ENCODE assay signal across 8 mouse cellular contexts in the genomic region with DNA sequence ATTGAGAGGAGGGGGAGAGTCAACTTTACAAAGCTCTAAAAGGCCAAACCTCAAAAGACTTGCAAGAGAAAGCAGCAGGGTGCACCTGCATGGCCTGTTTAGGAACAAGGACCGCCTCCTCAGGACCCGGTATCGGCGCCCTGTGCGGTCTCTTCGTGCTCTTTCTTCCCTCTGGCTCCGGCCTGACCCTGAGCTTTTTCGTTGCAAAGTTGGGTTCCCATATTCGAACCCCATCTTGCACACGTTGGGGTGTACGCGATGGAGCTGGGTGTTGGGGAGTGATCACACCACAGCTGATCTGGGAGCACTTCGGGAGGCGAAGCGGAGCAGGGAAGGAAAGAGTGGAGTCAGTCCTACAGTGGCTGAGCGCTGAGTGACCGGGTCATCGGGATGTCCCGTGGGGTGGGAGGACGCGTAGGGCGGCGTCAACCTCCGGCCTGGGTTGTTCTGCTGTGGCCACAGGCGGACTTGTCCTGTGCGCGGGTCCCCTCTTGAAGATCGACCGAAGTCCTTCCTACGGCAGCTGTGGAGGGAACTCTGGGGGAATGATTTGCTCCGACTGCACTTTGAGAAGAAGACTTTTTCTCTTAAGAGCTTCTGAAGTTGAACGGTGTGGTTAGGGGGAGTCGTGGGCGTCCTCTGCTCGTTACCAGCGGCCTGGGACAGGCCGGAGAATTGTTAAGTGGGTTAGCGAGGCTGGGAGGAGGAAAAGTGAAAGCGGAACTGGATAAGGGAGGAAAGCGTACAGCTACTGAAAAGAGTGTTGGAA. TPM values are rescaled to one million over a fixed set of nuclear protein-coding genes. Genes with fewer than 3 reads are reported as not detected.
A peak's percentile ranks its signal among the peaks of the same experiment; 100 is the strongest.
DNase-seq lines count a peak whose midpoint lies in the region; ATAC-seq and TF ChIP-seq lines count a peak whose summit lies in the region.

No protein-coding gene starts in this region.

- no peak overlapping the region for H3ac ChIP-seq in myocyte (ENCODE audit: control insufficient read depth, insufficient read length)

- peak overlapping the region; percentile 42 for H3K4me3 ChIP-seq in cortical plate, adult 2 months (ENCODE audit: insufficient read depth, low read length)
- H3K4me3 ChIP-seq in liver, embryonic 14.5 days (ENCODE audit: insufficient read depth in 1 of 2, low read depth in 2 of 2, low read length in 2 of 2) = peak overlapping the region; percentile 53 to 59
- H3K4me3 ChIP-seq in myocyte = peak overlapping the region; percentile 11
- peak overlapping the region; percentile 53 for H3K4me3 ChIP-seq in stomach, postnatal 0 days (ENCODE audit: low read depth, low read length)

- H3K4me1 ChIP-seq in cortical plate, adult 2 months (ENCODE audit: control insufficient read depth, insufficient read depth, low read length) = no peaks in the 10 kb centered on the region
- H3K4me1 ChIP-seq in liver, embryonic 14.5 days (replicated peaks; ENCODE audit: control insufficient read depth in 2 of 2, insufficient read depth in 2 of 2, low read length in 1 of 2) = no peaks in the 10 kb centered on the region; a peak in 1 of 4 replicates
- H3K4me1 ChIP-seq in stomach, postnatal 0 days (replicated peaks; ENCODE audit: control insufficient read depth, insufficient read depth) = no peaks in the 10 kb centered on the region; the same call in 1 of the 2 replicates

- ATAC-seq in inflammation-experienced regulatory T-cells, adult 6 months = peak; percentile 55
- ATAC-seq in liver, embryonic 14.5 days (ENCODE audit: insufficient read depth) = peak; percentile 59
- peak; percentile 80 for ATAC-seq in stomach, postnatal 0 days (ENCODE audit: low FRiP score, low TSS enrichment)

- H3K27ac ChIP-seq in cortical plate, adult 2 months (ENCODE audit: insufficient read depth, low read length) = peak overlapping the region; percentile 57
- H3K27ac ChIP-seq in liver, embryonic 14.5 days = no peak overlapping the region
- H3K27ac ChIP-seq in stomach, postnatal 0 days (replicated peaks) = peak overlapping the region; percentile 97

- peak overlapping the region; percentile 54 for H3K9ac ChIP-seq in liver, embryonic 14.5 days (replicated peaks)
- peak overlapping the region; percentile 78 for H3K9ac ChIP-seq in stomach, postnatal 0 days (ENCODE audit: low read length)

- no peak for TF ChIP-seq POLR2A in cortical plate, adult 2 months (IDR thresholded peaks at IDR 0.05; ENCODE audit: extremely low read depth, insufficient read depth, low read length)
- TF ChIP-seq POLR2A in myocyte (IDR thresholded peaks at IDR 0.05; ENCODE audit: insufficient read length, low read depth) = no peak

- no peaks in the 10 kb centered on the region for H3K36me3 ChIP-seq in liver, embryonic 14.5 days (replicated peaks; ENCODE audit: control insufficient read depth, insufficient read depth, low read depth)
- no peaks in the 10 kb centered on the region for H3K36me3 ChIP-seq in myocyte (ENCODE audit: control insufficient read depth, insufficient read depth)
- H3K36me3 ChIP-seq in stomach, postnatal 0 days (ENCODE audit: control insufficient read depth, insufficient read depth, low read length) = no peaks in the 10 kb centered on the region

- no peak for TF ChIP-seq CTCF in cortical plate, adult 2 months (IDR thresholded peaks at IDR 0.05; ENCODE audit: extremely low read depth, insufficient read depth, low read length)
- no peak for TF ChIP-seq CTCF in liver, embryonic 14.5 days (IDR thresholded peaks at IDR 0.05; ENCODE audit: low read depth)
- TF ChIP-seq CTCF in stomach, postnatal 0 days (IDR thresholded peaks at IDR 0.05; ENCODE audit: low read depth) = no peak

- WGBS in liver, embryonic 14.5 days (ENCODE audit: insufficient replicate concordance) = under 1% methylated on average over 40 of the region's 40 CpGs
- WGBS in stomach, postnatal 0 days = 2% methylated on average over 40 of the region's 40 CpGs

- H3K9me3 ChIP-seq in liver, embryonic 14.5 days (ENCODE audit: control insufficient read depth, low read length) = no peaks in the 10 kb centered on the region
- no peaks in the 10 kb centered on the region for H3K9me3 ChIP-seq in stomach, postnatal 0 days (ENCODE audit: control insufficient read depth, low read length)

- H3K27me3 ChIP-seq in liver, embryonic 14.5 days (ENCODE audit: control insufficient read depth, insufficient read depth, low read length) = peaks cover 33% of the 10 kb centered on the region
- H3K27me3 ChIP-seq in myocyte (ENCODE audit: control insufficient read depth, insufficient read depth, insufficient read length) = no peaks in the 10 kb centered on the region
- H3K27me3 ChIP-seq in stomach, postnatal 0 days (ENCODE audit: control insufficient read depth, insufficient read depth, low read length) = no peaks in the 10 kb centered on the region

- peak overlapping the region; percentile 82 for H3K4me2 ChIP-seq in liver, embryonic 14.5 days (ENCODE audit: low read depth)
- H3K4me2 ChIP-seq in myocyte (ENCODE audit: low read depth) = peak overlapping the region; percentile 74
- peak overlapping the region; percentile 83 for H3K4me2 ChIP-seq in stomach, postnatal 0 days (replicated peaks; ENCODE audit: low read depth)

- intact Hi-C loops in left cerebral cortex, postnatal 4 days (cut with DNase I) = loop anchor here (5.0 to 10.0 kb wide), 3 partner anchors 573 to 714 kb away; no protein-coding TSS in a partner anchor

- TF ChIP-seq EP300 in liver, embryonic 14.5 days (IDR thresholded peaks at IDR 0.05; ENCODE audit: low read depth) = no peak
- no peak for TF ChIP-seq EP300 in stomach, postnatal 0 days (optimal IDR thresholded peaks at IDR 0.05)

- peak; percentile 49 for DNase-seq in left cerebral cortex, postnatal 4 days
- no peak for DNase-seq in left cerebral cortex, adult 11 months (ENCODE audit: low spot score)
- peak; percentile 66 to 80 for DNase-seq in gastrocnemius, postnatal 4 days (ENCODE audit: low spot score in 2 of 2)
- peak in 1 of 3 experiments; percentile 17 for DNase-seq in liver, embryonic 14.5 days (ENCODE audit: low read depth in 3 of 3, low spot score in 3 of 3)
- DNase-seq in stomach, postnatal 0 days (ENCODE audit: low spot score) = peak; percentile 76

- no peaks in the 10 kb centered on the region for H3K79me2 ChIP-seq in myocyte (ENCODE audit: control insufficient read depth, insufficient read depth)

TF ChIP-seq in myocyte, 11 proteins besides CTCF, POLR2A, EP300 and RAD21:
- TF ChIP-seq REST (IDR thresholded peaks at IDR 0.05; ENCODE audit: insufficient read depth, insufficient read length) = no peak
- TF ChIP-seq MAX (IDR thresholded peaks at IDR 0.05; ENCODE audit: low read depth) = no peak
- no peak for TF ChIP-seq MYOG (IDR thresholded peaks at IDR 0.05; ENCODE audit: control insufficient read depth in 1 of 3, insufficient read depth in 1 of 3, insufficient read length in 2 of 3, low read depth in 2 of 3)
- TF ChIP-seq TCF3 (IDR thresholded peaks at IDR 0.05; ENCODE audit: insufficient read length, low read depth) = no peak
- TF ChIP-seq E2F4 (IDR thresholded peaks at IDR 0.05; ENCODE audit: insufficient read depth) = no peak
- no peak for TF ChIP-seq CEBPB (IDR thresholded peaks at IDR 0.05; ENCODE audit: insufficient read depth, poor library complexity, severe bottlenecking)
- TF ChIP-seq SRF (IDR thresholded peaks at IDR 0.05; ENCODE audit: control insufficient read depth, insufficient read length, low read depth) = no peak
- no peak for TF ChIP-seq POLR2AphosphoS2 (IDR thresholded peaks at IDR 0.05; ENCODE audit: insufficient read length, low read depth)
- TF ChIP-seq MYOD1 (IDR thresholded peaks at IDR 0.05; ENCODE audit: control insufficient read depth in 1 of 3, insufficient read length in 2 of 3, low read depth in 2 of 3) = no peak
- TF ChIP-seq TCF12 (IDR thresholded peaks at IDR 0.05; ENCODE audit: insufficient read depth, poor library complexity, severe bottlenecking) = no peak
- no peak for TF ChIP-seq USF1 (IDR thresholded peaks at IDR 0.05; ENCODE audit: low read depth)

RNA-seq across cellular contexts. Expression of a gene that starts 20.9 kb away (rescaled TPM):
- total RNA-seq in left cerebral cortex, postnatal 4 days (2021) = 10 to 100 TPM; 97.1 to 99.7 TPM
- polyA plus RNA-seq in cortical plate, adult 2 months (2012; rRNA removed) = 21.5 and 24.1 TPM in 2 replicates
- total RNA-seq in gastrocnemius, postnatal 4 days (2021) = 100 to 1,000 TPM; 166 to 173 TPM
- polyA plus RNA-seq in inflammation-experienced regulatory T-cells, adult 6 months (2017; shearing (Covaris generic)) = 10 to 100 TPM; 11.0 to 19.2 (median 15.7) TPM
- 1.0 and 1.5 TPM in 2 replicates for polyA plus RNA-seq in liver, embryonic 14.5 days (2012; rRNA removed)
- 2.5 and 2.6 TPM in 2 replicates for polyA plus RNA-seq in liver, embryonic 14.5 days (2014; fragmentation: Nextera tagmentation; extraction: Ambion mirVana)
- 0.25 TPM for polyA plus RNA-seq in myocyte (2012; fragmentation: generic; extraction: Trizol)
- polyA plus RNA-seq in stomach, postnatal 0 days (2015; fragmentation: Nextera tagmentation; extraction: Ambion mirVana) = 24.7 and 26.0 TPM in 2 replicates

RNA-seq across cellular contexts. Expression of a gene that starts 26.2 kb away (rescaled TPM):
- total RNA-seq in left cerebral cortex, postnatal 4 days (2021) = 1 to 10 TPM; 6.6 to 8.2 TPM
- 12.7 and 14.3 TPM in 2 replicates for polyA plus RNA-seq in cortical plate, adult 2 months (2012; rRNA removed)
- 1 to 10 TPM; 3.6 to 4.4 TPM for total RNA-seq in gastrocnemius, postnatal 4 days (2021)
- polyA plus RNA-seq in inflammation-experienced regulatory T-cells, adult 6 months (2017; shearing (Covaris generic)) = not detected
- 0.03 TPM in 1 of 2 replicates, not detected in the other for polyA plus RNA-seq in liver, embryonic 14.5 days (2012; rRNA removed)
- polyA plus RNA-seq in liver, embryonic 14.5 days (2014; fragmentation: Nextera tagmentation; extraction: Ambion mirVana) = not detected in 2 replicates
- polyA plus RNA-seq in myocyte (2012; fragmentation: generic; extraction: Trizol) = not detected
- polyA plus RNA-seq in stomach, postnatal 0 days (2015; fragmentation: Nextera tagmentation; extraction: Ambion mirVana) = 1.2 and 1.9 TPM in 2 replicates
